Mouse (Mus musculus): ENCODE data around the gene Gtf3c4. TPM values are rescaled to one million over a fixed set of nuclear protein-coding genes. Genes with fewer than 3 reads are reported as not detected.

The Gtf3c4 gene
- polyA plus RNA-seq, 1 experiment from 2014 or later, result 3.3 TPM

DNA sequence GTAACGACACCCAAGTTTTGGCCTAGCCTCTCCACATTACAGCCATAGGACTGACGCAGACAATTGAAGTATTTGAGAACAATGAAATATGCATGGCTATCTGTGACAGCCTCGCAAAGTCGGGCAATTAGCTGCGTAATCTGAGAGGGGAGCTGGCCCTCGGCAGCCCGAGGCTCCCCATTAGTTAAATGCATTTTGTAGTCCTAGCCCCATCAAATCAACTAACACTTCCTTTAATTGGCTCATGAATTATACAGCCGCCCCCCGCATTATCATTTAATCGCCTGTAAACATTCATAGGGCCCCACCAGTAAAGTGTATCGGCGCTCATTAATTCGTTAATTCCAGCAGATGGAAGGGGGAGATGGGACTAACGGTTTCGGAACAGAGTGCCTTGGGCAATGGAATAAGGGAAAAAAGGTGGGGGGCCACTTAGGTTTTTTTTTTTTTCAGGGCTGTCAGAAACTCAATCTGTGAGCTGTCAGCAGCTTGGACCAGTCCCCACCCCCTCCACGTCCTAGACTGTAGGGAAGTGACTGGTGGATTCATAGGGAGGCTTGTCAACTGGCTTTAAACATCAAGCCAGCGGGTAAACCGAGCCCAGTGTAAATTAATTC lies 42.6 kb downstream of the Gtf3c4 start:
- WGBS, result 62% methylated on average over 18 of the region's 18 CpGs
- H3K4me1 ChIP-seq (replicated peaks; ENCODE audit: control insufficient read depth, insufficient read depth), result no peaks in the 10 kb centered on the region
- no peaks in the 10 kb centered on the region for H3K9me3 ChIP-seq (ENCODE audit: control insufficient read depth, low read length)
- DNase-seq (ENCODE audit: low spot score) (no peak), ATAC-seq (ENCODE audit: low FRiP score, low TSS enrichment) (no peak)
- no peaks in the 10 kb centered on the region for H3K36me3 ChIP-seq (ENCODE audit: control insufficient read depth, insufficient read depth, low read length)
- TF ChIP-seq EP300 (optimal IDR thresholded peaks at IDR 0.05), result no peak
- no peak for TF ChIP-seq CTCF (IDR thresholded peaks at IDR 0.05; ENCODE audit: low read depth)
- no peak overlapping the region for H3K4me2 ChIP-seq (replicated peaks; ENCODE audit: low read depth)
- no peak overlapping the region for H3K9ac ChIP-seq (ENCODE audit: low read length)
- no peaks in the 10 kb centered on the region for H3K27me3 ChIP-seq (ENCODE audit: control insufficient read depth, insufficient read depth, low read length)
- no peak overlapping the region for H3K4me3 ChIP-seq (ENCODE audit: low read depth, low read length)
- no peak overlapping the region for H3K27ac ChIP-seq (replicated peaks)

DNA sequence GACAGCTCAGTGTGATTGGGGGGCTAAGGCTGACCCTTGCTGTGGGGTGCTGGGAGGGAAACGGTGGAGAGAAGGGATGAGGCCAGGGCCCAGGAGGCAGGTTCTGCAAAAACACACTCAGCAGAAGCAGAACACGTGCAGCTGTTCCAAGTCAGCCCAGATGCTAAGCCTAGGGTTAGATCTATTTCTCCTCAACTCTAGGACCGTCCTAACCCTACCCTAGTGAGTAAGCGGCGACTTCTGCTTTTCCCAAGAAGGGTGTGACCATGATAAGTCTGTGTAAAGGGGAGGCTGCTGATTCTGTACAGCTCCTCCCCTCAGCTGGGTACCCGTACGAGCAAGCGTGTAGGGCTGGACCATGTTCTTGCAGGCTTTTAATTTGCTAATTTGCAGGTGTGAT lies 43.9 kb downstream of the Gtf3c4 start:
- H3K4me3 ChIP-seq (ENCODE audit: low read depth, low read length), result no peak overlapping the region
- DNase-seq (ENCODE audit: low spot score) (peak; percentile 21), ATAC-seq (ENCODE audit: low FRiP score, low TSS enrichment) (peak; percentile 52)
- H3K4me2 ChIP-seq (replicated peaks; ENCODE audit: low read depth), result no peak overlapping the region
- no peaks in the 10 kb centered on the region for H3K36me3 ChIP-seq (ENCODE audit: control insufficient read depth, insufficient read depth, low read length)
- no peak overlapping the region for H3K9ac ChIP-seq (ENCODE audit: low read length)
- H3K9me3 ChIP-seq (ENCODE audit: control insufficient read depth, low read length), result no peaks in the 10 kb centered on the region
- 49% methylated on average over 8 of the region's 8 CpGs for WGBS
- no peak overlapping the region for H3K27ac ChIP-seq (replicated peaks)
- no peaks in the 10 kb centered on the region for H3K27me3 ChIP-seq (ENCODE audit: control insufficient read depth, insufficient read depth, low read length)
- TF ChIP-seq EP300 (optimal IDR thresholded peaks at IDR 0.05) (no peak), CTCF (IDR thresholded peaks at IDR 0.05; ENCODE audit: low read depth) (no peak)
- H3K4me1 ChIP-seq (replicated peaks; ENCODE audit: control insufficient read depth, insufficient read depth), result no peaks in the 10 kb centered on the region

DNA sequence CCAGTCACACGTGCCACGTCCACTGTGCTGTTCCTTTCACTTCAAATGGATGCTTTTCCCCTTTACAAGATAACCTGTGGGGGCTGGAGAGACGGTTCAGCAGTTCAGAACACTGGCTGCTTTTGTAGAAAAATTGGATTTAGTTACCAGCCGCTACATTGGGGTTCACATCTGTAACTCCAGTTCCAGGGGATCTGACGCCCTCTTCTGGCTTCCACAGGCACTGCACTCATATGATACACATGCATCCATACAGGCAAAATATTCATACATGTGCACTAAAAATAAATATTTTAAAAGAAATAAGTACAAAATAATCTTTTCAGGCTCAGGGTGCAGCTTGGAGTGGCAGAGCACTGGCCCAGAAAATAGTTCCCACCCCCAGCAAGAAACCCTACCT lies 45.5 kb downstream of the Gtf3c4 start:
- TF ChIP-seq EP300 (optimal IDR thresholded peaks at IDR 0.05) (no peak), CTCF (IDR thresholded peaks at IDR 0.05; ENCODE audit: low read depth) (peak; percentile 43)
- H3K36me3 ChIP-seq (ENCODE audit: control insufficient read depth, insufficient read depth, low read length), result no peaks in the 10 kb centered on the region
- WGBS, result 77% methylated on average over 5 of the region's 5 CpGs
- H3K9me3 ChIP-seq (ENCODE audit: control insufficient read depth, low read length), result no peaks in the 10 kb centered on the region
- no peak overlapping the region for H3K4me3 ChIP-seq (ENCODE audit: low read depth, low read length)
- ATAC-seq (ENCODE audit: low FRiP score, low TSS enrichment) (no peak), DNase-seq (ENCODE audit: low spot score) (no peak)
- no peaks in the 10 kb centered on the region for H3K4me1 ChIP-seq (replicated peaks; ENCODE audit: control insufficient read depth, insufficient read depth)
- H3K27ac ChIP-seq (replicated peaks), result no peak overlapping the region
- no peaks in the 10 kb centered on the region for H3K27me3 ChIP-seq (ENCODE audit: control insufficient read depth, insufficient read depth, low read length)
- no peak overlapping the region for H3K9ac ChIP-seq (ENCODE audit: low read length)
- no peak overlapping the region for H3K4me2 ChIP-seq (replicated peaks; ENCODE audit: low read depth)

DNA sequence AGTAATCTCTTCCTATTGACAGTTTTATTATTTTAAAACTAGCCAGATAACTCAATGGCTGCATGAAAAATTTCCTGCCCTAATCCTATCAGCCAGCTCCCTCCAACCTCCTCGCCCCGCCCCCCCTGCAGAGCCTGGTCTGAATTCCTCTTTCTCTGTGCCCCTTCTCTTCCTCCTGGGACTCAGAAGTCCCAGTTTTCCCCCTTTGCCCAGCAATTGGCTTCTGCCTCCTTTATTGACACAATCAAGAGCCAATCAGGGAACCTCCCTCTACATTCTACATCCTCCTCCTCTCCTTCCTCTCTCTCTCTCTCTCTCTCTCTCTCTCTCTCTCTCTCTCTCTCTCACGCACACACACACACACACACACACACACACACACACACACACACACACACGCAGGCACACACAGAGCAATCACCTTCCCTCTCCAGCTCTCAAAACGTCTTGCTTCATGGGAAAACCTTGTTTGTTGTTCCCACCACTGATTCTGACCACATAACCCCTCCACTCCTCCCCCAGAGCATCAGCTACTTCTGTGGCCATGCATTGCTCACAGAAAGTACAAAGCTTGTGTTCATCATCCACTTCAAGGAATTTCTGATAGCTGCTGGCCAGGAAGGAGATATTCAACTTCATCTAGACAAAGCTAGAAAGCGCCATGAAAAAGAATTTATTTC lies 47.1 kb downstream of the Gtf3c4 start:
- no peak overlapping the region for H3K9ac ChIP-seq (ENCODE audit: low read length)
- no peaks in the 10 kb centered on the region for H3K9me3 ChIP-seq (ENCODE audit: control insufficient read depth, low read length)
- no peak overlapping the region for H3K4me3 ChIP-seq (ENCODE audit: low read depth, low read length)
- peak overlapping the region; percentile 34; the same call in 1 of the 2 replicates for H3K4me2 ChIP-seq (replicated peaks; ENCODE audit: low read depth)
- 25% methylated on average over 5 of the region's 6 CpGs for WGBS
- H3K27ac ChIP-seq (replicated peaks), result 0 out of 2 replicates have a peak overlapping the region, but pooled peaks have one; percentile 1
- TF ChIP-seq CTCF (IDR thresholded peaks at IDR 0.05; ENCODE audit: low read depth) (no peak), EP300 (optimal IDR thresholded peaks at IDR 0.05) (no peak)
- H3K4me1 ChIP-seq (replicated peaks; ENCODE audit: control insufficient read depth, insufficient read depth), result no peaks in the 10 kb centered on the region
- ATAC-seq (ENCODE audit: low FRiP score, low TSS enrichment) (peak; percentile 82; the same call in 1 of the 2 replicates), DNase-seq (ENCODE audit: low spot score) (peak; percentile 35)
- no peaks in the 10 kb centered on the region for H3K27me3 ChIP-seq (ENCODE audit: control insufficient read depth, insufficient read depth, low read length)
- no peaks in the 10 kb centered on the region for H3K36me3 ChIP-seq (ENCODE audit: control insufficient read depth, insufficient read depth, low read length)

DNA sequence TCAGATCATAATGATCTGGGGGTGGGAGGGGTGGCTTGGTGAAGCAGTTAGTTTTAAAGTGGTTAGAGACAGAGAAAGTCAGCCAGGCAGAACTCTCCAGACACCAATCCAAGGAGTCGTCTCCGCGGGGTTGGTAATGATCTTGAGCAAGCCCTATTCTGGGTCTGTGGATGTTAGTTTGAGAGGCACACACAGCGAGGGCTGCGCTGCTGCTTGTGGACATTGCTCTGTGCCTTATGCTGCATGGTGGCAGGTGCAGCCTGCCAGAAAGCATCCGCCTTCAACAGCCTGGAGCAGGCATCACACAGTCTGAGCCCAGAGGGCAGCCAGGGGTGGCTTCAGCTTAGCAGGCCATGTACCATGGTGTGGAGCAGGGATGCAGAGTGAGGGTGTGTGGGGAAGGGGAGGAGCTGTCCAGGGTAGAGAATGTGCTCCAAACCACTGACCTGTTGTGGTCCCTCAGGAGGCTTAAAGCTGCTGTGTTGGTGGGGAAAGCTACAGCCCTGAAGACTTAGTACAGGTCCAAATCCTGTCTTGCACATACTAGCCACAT lies 53.0 kb downstream of the Gtf3c4 start:
- Histone ChIP-seq H3K4me3 (ENCODE audit: low read depth, low read length) (no peak overlapping the region), H3K4me1 (replicated peaks; ENCODE audit: control insufficient read depth, insufficient read depth) (no peaks in the 10 kb centered on the region), H3K27me3 (ENCODE audit: control insufficient read depth, insufficient read depth, low read length) (no peaks in the 10 kb centered on the region), H3K4me2 (replicated peaks; ENCODE audit: low read depth) (no peak overlapping the region), H3K36me3 (ENCODE audit: control insufficient read depth, insufficient read depth, low read length) (no peaks in the 10 kb centered on the region), H3K27ac (replicated peaks) (no peak overlapping the region), H3K9ac (ENCODE audit: low read length) (no peak overlapping the region), H3K9me3 (ENCODE audit: control insufficient read depth, low read length) (no peaks in the 10 kb centered on the region)
- TF ChIP-seq EP300 (optimal IDR thresholded peaks at IDR 0.05), result no peak
- no peak for TF ChIP-seq CTCF (IDR thresholded peaks at IDR 0.05; ENCODE audit: low read depth)
- ATAC-seq (ENCODE audit: low FRiP score, low TSS enrichment) (no peak), DNase-seq (ENCODE audit: low spot score) (no peak)
- WGBS, result 73% methylated on average over 6 of the region's 6 CpGs

All from stomach, postnatal 0 days (tissue).